Mouse (Mus musculus): ENCODE data around the gene Mmrn2.

DNA sequence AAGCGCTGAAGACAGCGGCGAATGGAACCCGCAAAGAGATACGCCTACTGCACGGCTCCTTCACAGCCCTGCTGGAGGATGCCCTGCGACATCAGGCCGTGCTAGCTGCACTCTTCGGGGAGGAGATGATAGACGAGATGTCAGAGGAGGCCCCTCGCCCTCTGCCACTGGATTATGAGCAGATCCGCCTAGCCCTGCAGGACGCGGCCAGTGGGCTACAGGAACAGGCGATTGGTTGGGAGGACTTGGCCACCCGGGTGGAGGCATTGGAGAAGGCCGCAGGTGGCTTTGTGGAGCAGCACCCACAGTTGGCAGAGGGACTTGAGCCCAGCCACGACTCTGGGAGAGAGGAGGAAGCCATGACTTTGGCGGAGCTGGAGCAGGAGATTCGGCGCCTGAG is 23.6 kb downstream of the Mmrn2 start:
- TF ChIP-seq CTCF (IDR thresholded peaks at IDR 0.05; ENCODE audit: low read depth) (no peak), EP300 (IDR thresholded peaks at IDR 0.05; ENCODE audit: low read depth) (no peak)

All from liver, postnatal 0 days (tissue).